Mouse (Mus musculus): ENCODE data around the gene Rbfox1. TPM values are rescaled to one million over a fixed set of nuclear protein-coding genes. Genes with fewer than 3 reads are reported as not detected.

Gene Rbfox1
- polyA plus RNA-seq, 1 experiment from 2014 or later: 13.9 TPM

DNA sequence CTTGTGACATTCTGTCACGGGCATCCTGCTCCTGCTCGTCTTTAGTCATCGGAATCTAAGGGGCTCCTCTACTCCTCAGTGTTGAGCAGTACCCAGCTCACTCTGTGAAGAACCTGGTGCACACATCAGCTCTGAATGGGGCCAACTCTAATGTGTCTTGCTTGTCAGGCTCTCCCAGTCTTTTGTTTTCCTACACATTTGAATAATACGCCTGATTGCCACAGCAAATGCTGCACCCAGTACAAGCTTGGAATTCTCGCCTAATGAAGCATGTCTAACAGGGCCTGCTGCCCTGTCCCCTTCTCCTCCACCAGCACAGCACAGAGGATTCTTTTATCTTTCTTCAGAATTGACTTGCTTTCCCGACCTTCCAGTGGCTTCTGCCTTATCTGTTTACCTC lies 1261.3 kb downstream of the Rbfox1 start:
- Histone ChIP-seq H3K4me3 (ENCODE audit: low read depth, low read length) (no peak overlapping the region), H3K27me3 (replicated peaks; ENCODE audit: control insufficient read depth, insufficient read depth, low read length) (no peaks in the 10 kb centered on the region; the same call in 1 of the 2 replicates), H3K4me1 (ENCODE audit: control insufficient read depth, insufficient read depth, low read length) (peaks cover 26% of the 10 kb centered on the region), H3K9ac (ENCODE audit: low read depth, low read length) (no peak overlapping the region), H3K9me3 (ENCODE audit: control insufficient read depth, low read length) (no peaks in the 10 kb centered on the region), H3K27ac (replicated peaks; ENCODE audit: low read depth, low read length) (no peak overlapping the region), H3K4me2 (ENCODE audit: low read depth, low read length) (no peak overlapping the region), H3K36me3 (ENCODE audit: control insufficient read depth, insufficient read depth, low read length) (no peaks in the 10 kb centered on the region)
- 34% methylated on average over 6 of the region's 6 CpGs for whole genome bisulfite sequencing
- DNase-seq (ENCODE audit: low spot score) (peak; percentile 62), ATAC-seq (ENCODE audit: low read depth) (peak; percentile 41; the same call in 1 of the 2 replicates)

- no peak for ATAC-seq (ENCODE audit: low read depth)
- no peak overlapping the region for H3K9ac ChIP-seq (ENCODE audit: low read depth, low read length)
- H3K4me1 ChIP-seq (ENCODE audit: control insufficient read depth, insufficient read depth, low read length): peaks cover 26% of the 10 kb centered on the region
- H3K9me3 ChIP-seq (ENCODE audit: control insufficient read depth, low read length): no peaks in the 10 kb centered on the region
- WGBS: 66% methylated on average over 2 of the region's 2 CpGs
- H3K4me3 ChIP-seq (ENCODE audit: low read depth, low read length): no peak overlapping the region
- H3K27me3 ChIP-seq (replicated peaks; ENCODE audit: control insufficient read depth, insufficient read depth, low read length): no peaks in the 10 kb centered on the region; the same call in 1 of the 2 replicates
- H3K36me3 ChIP-seq (ENCODE audit: control insufficient read depth, insufficient read depth, low read length): no peaks in the 10 kb centered on the region
- DNase-seq (ENCODE audit: low spot score): no peak
- H3K4me2 ChIP-seq (ENCODE audit: low read depth, low read length): no peak overlapping the region
- H3K27ac ChIP-seq (replicated peaks; ENCODE audit: low read depth, low read length): no peak overlapping the region
Observed at GRCm38 (mm10) chr16:7147884-7148283, 1262.7 kb downstream of the Rbfox1 start.

DNA sequence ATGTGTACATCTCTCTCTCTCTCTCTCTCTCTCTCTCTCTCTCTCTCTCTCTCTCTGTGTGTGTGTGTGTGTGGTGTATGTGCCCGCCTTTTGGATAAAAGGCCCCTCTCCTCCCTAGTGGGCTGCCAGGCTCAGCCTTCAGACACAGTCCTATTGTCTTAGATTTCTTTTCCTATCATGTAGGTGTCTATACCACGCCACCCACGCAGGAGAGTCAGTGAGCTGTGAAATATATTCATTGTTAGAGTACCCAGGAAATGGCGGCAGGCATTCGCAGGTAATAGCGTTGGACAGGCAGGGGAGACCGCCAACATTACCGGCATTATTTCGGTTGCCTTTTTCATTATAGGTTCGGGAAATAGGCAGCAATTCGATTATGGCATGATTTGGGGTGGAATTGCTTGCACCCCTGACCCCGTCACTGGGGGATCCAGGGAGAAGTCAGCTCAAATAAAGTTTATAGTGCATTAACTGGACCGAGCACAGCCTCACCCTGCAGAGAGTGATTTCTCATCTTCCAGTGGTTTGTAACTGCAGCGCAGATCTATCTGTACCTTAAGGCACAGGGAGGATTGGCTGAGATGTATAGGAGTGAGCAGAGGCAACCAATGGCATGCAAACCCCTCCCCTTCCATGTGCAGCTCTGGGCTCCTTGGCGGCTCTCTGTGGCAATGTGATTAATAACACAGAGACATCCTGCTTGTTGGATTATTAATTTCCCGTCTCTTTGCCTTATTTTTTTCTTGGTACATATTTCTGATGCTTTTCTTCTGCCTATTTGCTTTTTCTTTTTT lies 1264.1 kb downstream of the Rbfox1 start:
- H3K9me3 ChIP-seq (ENCODE audit: control insufficient read depth, low read length): no peaks in the 10 kb centered on the region
- 0 out of 2 replicates have a peak overlapping the region, but pooled peaks have one; percentile 1 for H3K4me3 ChIP-seq (ENCODE audit: low read depth, low read length)
- H3K9ac ChIP-seq (ENCODE audit: low read depth, low read length): no peak overlapping the region
- ATAC-seq (ENCODE audit: low read depth) (peak; percentile 81), DNase-seq (ENCODE audit: low spot score) (peak; percentile 85)
- WGBS: 47% methylated on average over 16 of the region's 16 CpGs
- H3K4me2 ChIP-seq (ENCODE audit: low read depth, low read length): peak overlapping the region; percentile 38
- H3K36me3 ChIP-seq (ENCODE audit: control insufficient read depth, insufficient read depth, low read length): no peaks in the 10 kb centered on the region
- H3K27ac ChIP-seq (replicated peaks; ENCODE audit: low read depth, low read length): no peak overlapping the region
- H3K4me1 ChIP-seq (ENCODE audit: control insufficient read depth, insufficient read depth, low read length): peaks cover 28% of the 10 kb centered on the region
- no peaks in the 10 kb centered on the region; the same call in 1 of the 2 replicates for H3K27me3 ChIP-seq (replicated peaks; ENCODE audit: control insufficient read depth, insufficient read depth, low read length)

- H3K27ac ChIP-seq (replicated peaks; ENCODE audit: low read depth, low read length): peak overlapping the region; percentile 53; the same call in 1 of the 2 replicates
- no peak overlapping the region for H3K4me3 ChIP-seq (ENCODE audit: low read depth, low read length)
- no peaks in the 10 kb centered on the region; the same call in 1 of the 2 replicates for H3K27me3 ChIP-seq (replicated peaks; ENCODE audit: control insufficient read depth, insufficient read depth, low read length)
- DNase-seq (ENCODE audit: low spot score): peak; percentile 87
- H3K9ac ChIP-seq (ENCODE audit: low read depth, low read length): peak overlapping the region; percentile 35; the same call in 1 of the 2 replicates
- H3K4me1 ChIP-seq (ENCODE audit: control insufficient read depth, insufficient read depth, low read length): peaks cover 28% of the 10 kb centered on the region
- peak; percentile 84 for ATAC-seq (ENCODE audit: low read depth)
- H3K4me2 ChIP-seq (ENCODE audit: low read depth, low read length): peak overlapping the region; percentile 38
- 7% methylated on average over 8 of the region's 8 CpGs for WGBS
- H3K9me3 ChIP-seq (ENCODE audit: control insufficient read depth, low read length): no peaks in the 10 kb centered on the region
- no peaks in the 10 kb centered on the region for H3K36me3 ChIP-seq (ENCODE audit: control insufficient read depth, insufficient read depth, low read length)
Observed at GRCm38 (mm10) chr16:7150201-7150791, 1265.1 kb downstream of the Rbfox1 start.

GRCm38 (mm10) chr16:7152401-7152800 lies 1267.2 kb downstream of the Rbfox1 start:
- 62% methylated on average over 4 of the region's 4 CpGs for WGBS
- H3K9ac ChIP-seq (ENCODE audit: low read depth, low read length): no peak overlapping the region

GRCm38 (mm10) chr16:7154671-7155070 lies 1269.5 kb downstream of the Rbfox1 start:
- Histone ChIP-seq H3K36me3 (ENCODE audit: control insufficient read depth, insufficient read depth, low read length) (no peaks in the 10 kb centered on the region), H3K27ac (replicated peaks; ENCODE audit: low read depth, low read length) (no peak overlapping the region), H3K4me2 (ENCODE audit: low read depth, low read length) (no peak overlapping the region), H3K4me3 (ENCODE audit: low read depth, low read length) (no peak overlapping the region), H3K9ac (ENCODE audit: low read depth, low read length) (no peak overlapping the region), H3K27me3 (replicated peaks; ENCODE audit: control insufficient read depth, insufficient read depth, low read length) (no peaks in the 10 kb centered on the region), H3K9me3 (ENCODE audit: control insufficient read depth, low read length) (no peaks in the 10 kb centered on the region), H3K4me1 (ENCODE audit: control insufficient read depth, insufficient read depth, low read length) (peaks cover 22% of the 10 kb centered on the region)
- ATAC-seq (ENCODE audit: low read depth) (no peak), DNase-seq (ENCODE audit: low spot score) (no peak)
- 73% methylated on average over 3 of the region's 3 CpGs for WGBS

More at GRCm38 (mm10) chr16:7152401-7152800, 1267.2 kb downstream of the Rbfox1 start:
- H3K9me3 ChIP-seq (ENCODE audit: control insufficient read depth, low read length): no peaks in the 10 kb centered on the region
- H3K36me3 ChIP-seq (ENCODE audit: control insufficient read depth, insufficient read depth, low read length): no peaks in the 10 kb centered on the region
- no peak overlapping the region for H3K4me2 ChIP-seq (ENCODE audit: low read depth, low read length)
- DNase-seq (ENCODE audit: low spot score): no peak
- ATAC-seq (ENCODE audit: low read depth): no peak
- H3K27me3 ChIP-seq (replicated peaks; ENCODE audit: control insufficient read depth, insufficient read depth, low read length): no peaks in the 10 kb centered on the region
- H3K27ac ChIP-seq (replicated peaks; ENCODE audit: low read depth, low read length): no peak overlapping the region
- H3K4me1 ChIP-seq (ENCODE audit: control insufficient read depth, insufficient read depth, low read length): peaks cover 28% of the 10 kb centered on the region
- H3K4me3 ChIP-seq (ENCODE audit: low read depth, low read length): no peak overlapping the region

DNA sequence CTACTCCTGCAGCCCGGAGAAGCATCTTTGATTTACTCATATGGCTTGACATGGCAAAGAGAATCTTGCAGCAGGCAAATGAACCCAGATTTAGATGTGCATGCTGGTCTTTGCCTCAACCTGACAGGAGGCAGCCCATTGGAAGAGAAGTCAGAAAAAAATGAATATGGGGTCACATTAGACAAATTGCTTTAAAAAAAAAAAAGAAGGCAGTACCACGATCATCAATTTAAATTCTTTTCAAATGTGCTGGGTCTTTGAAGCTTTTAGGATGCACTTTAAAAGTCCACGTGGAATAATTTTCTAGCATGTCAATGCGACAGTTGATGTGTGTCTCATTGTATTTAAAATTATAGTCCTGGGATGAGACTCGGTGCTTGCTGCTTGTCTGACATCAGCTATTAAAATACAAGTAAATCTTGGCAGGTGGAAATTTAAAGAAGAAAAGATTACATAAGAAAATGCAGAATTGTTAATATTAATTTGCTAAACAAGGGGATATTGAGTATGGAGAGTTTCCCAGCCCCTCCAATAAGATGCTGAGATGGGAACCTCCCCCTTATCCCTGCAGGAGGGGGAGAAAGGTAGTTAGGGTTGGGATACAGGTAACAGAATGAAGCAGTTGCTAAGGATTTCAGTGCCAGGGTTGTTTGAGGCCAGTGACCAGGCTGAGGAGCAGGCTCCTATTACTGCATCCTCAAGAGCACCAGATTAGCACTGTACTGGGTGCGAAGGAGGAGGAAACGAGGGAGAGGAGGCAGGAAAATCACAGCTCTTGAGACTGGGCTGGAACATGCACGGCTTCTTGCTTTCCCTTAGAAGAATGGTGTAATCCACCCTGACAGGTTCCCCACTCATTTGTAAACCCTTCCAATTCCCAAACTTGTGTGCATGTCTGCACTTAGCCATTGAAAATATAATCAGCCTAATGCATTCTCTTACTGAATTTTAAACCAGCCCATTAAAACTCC lies 1274.0 kb downstream of the Rbfox1 start:
- no peaks in the 10 kb centered on the region for H3K36me3 ChIP-seq (ENCODE audit: control insufficient read depth, insufficient read depth, low read length)
- no peak overlapping the region for H3K4me3 ChIP-seq (ENCODE audit: low read depth, low read length)
- H3K9me3 ChIP-seq (ENCODE audit: control insufficient read depth, low read length): no peaks in the 10 kb centered on the region
- no peaks in the 10 kb centered on the region for H3K27me3 ChIP-seq (replicated peaks; ENCODE audit: control insufficient read depth, insufficient read depth, low read length)
- no peak overlapping the region for H3K4me2 ChIP-seq (ENCODE audit: low read depth, low read length)
- ATAC-seq (ENCODE audit: low read depth) (no peak), DNase-seq (ENCODE audit: low spot score) (no peak)
- H3K27ac ChIP-seq (replicated peaks; ENCODE audit: low read depth, low read length): no peak overlapping the region
- 52% methylated on average over 8 of the region's 8 CpGs for WGBS
- H3K4me1 ChIP-seq (ENCODE audit: control insufficient read depth, insufficient read depth, low read length): 0 out of 2 replicates have a peak, but pooled peaks cover 3% of the 10 kb centered on the region
- no peak overlapping the region for H3K9ac ChIP-seq (ENCODE audit: low read depth, low read length)

DNA sequence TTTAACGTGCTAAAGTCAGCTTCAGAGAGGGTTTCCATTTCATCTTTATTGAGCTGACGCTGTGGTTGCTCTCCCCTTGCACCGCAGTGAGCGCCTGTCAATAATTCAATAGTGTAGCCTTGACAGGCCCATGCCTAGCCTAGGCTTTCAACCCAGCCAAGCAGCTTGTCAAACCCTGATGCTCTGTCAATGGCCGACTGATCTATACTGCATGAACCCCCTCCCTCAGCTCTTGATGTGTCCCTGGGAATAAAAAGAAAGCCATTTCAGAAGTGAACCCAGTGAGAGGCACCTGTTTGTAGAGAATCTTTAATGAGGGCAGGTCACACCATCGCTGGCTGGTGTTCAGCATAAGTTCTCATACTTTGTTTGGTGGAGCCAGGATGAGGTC lies 1274.7 kb downstream of the Rbfox1 start:
- Histone ChIP-seq H3K9me3 (ENCODE audit: control insufficient read depth, low read length) (no peaks in the 10 kb centered on the region), H3K36me3 (ENCODE audit: control insufficient read depth, insufficient read depth, low read length) (no peaks in the 10 kb centered on the region), H3K4me3 (ENCODE audit: low read depth, low read length) (no peak overlapping the region), H3K9ac (ENCODE audit: low read depth, low read length) (no peak overlapping the region), H3K27ac (replicated peaks; ENCODE audit: low read depth, low read length) (no peak overlapping the region), H3K4me2 (ENCODE audit: low read depth, low read length) (no peak overlapping the region), H3K4me1 (ENCODE audit: control insufficient read depth, insufficient read depth, low read length) (0 out of 2 replicates have a peak, but pooled peaks cover 3% of the 10 kb centered on the region), H3K27me3 (replicated peaks; ENCODE audit: control insufficient read depth, insufficient read depth, low read length) (no peaks in the 10 kb centered on the region)
- WGBS: 72% methylated on average over 6 of the region's 6 CpGs
- DNase-seq (ENCODE audit: low spot score) (no peak), ATAC-seq (ENCODE audit: low read depth) (no peak)

Measured in embryonic facial prominence, embryonic 14.5 days (tissue).